Mouse (Mus musculus) bone marrow macrophage, adult 2 months (primary cell): ENCODE measurements around the gene Mindy4.

Experiments
- CTCF ChIP-seq: IDR thresholded peaks from 2 replicates; pipeline ENCODE4 v1.5.1; 2012; ENCODE audit warnings: low read depth, mild to moderate bottlenecking, low read length, moderate library complexity
- POLR2A ChIP-seq: IDR thresholded peaks from 2 replicates; pipeline ENCODE4 v1.6.1; 2012; ENCODE audit warnings: mild to moderate bottlenecking, low read depth, low read length, borderline replicate concordance

DNA sequence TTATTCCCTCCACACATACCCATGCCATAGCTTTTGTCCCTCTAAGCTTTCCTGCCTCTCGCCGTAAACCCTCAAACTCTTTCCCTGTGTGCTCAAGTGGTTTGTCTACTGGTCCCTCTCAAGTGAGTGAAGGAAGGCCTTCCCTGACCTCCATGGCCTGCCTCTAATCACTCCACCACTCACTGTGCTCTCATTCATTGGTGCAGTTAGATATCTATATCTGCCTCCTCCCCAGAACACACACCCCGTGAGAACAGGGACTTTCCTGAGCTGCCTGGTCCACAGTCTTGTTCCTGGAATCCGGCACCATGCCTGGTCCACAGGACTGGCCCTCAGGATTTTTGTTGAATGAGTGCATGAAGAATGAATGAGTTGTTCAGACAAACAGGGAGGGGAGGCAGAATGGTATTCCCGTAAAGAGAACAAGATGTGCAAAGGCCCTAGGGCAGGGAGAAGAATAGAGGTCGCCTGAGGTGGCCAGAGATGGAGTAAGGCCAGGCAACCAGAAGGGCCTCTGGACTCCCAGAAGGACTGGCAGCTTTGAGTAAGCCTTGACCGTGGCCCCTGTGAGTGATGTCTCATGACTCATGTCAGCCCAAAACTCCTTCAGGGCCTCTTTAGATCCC lies 61.7 kb downstream of the Mindy4 start:
- TF ChIP-seq CTCF (no peak), POLR2A (no peak)
